Mouse (Mus musculus) cortical plate, adult 2 months (tissue): ENCODE measurements around the gene Esr1. TPM values are rescaled to one million over a fixed set of nuclear protein-coding genes. Genes with fewer than 3 reads are reported as not detected.

Experiments used
- H3K27ac ChIP-seq: fragments of 200-500 bp; 2 replicates; pipeline ENCODE4 v1.5.1; 2012; ENCODE audit warnings: low read length, control low read depth, inconsistent platforms; ENCODE audit not compliant: insufficient read depth
- H3K4me1 ChIP-seq: fragments of 200-500 bp; 2 replicates; pipeline ENCODE4 v1.6.1; 2011; ENCODE audit warnings: low read length; ENCODE audit not compliant: control insufficient read depth, insufficient read depth
- H3K4me3 ChIP-seq: fragments of 200-500 bp; 2 replicates; pipeline ENCODE4 v1.5.1; 2011; ENCODE audit warnings: mild to moderate bottlenecking, low read length, control low read depth; ENCODE audit not compliant: insufficient read depth
- CTCF ChIP-seq: fragments of 200-500 bp; IDR thresholded peaks from 2 replicates; pipeline ENCODE4 v1.5.1; 2011; ENCODE audit warnings: mild to moderate bottlenecking, control low read depth, low read length; ENCODE audit not compliant: insufficient read depth; ENCODE audit errors: extremely low read depth
- POLR2A ChIP-seq: fragments of 200-500 bp; IDR thresholded peaks from 2 replicates; pipeline ENCODE4 v1.6.1; 2011; ENCODE audit warnings: mild to moderate bottlenecking, low read length, control low read depth; ENCODE audit not compliant: insufficient read depth; ENCODE audit errors: extremely low read depth
- polyA plus RNA-seq: library from polyadenylated mRNA; depleted of rRNA; stranded (reverse); fragments of >200 nt; gene quantifications from 2 replicates; pipeline ENCODE4 v1.2.3, GENCODE M21; 2012

Gene Esr1
- polyA plus RNA-seq, 1 experiment: 0.65 TPM

DNA sequence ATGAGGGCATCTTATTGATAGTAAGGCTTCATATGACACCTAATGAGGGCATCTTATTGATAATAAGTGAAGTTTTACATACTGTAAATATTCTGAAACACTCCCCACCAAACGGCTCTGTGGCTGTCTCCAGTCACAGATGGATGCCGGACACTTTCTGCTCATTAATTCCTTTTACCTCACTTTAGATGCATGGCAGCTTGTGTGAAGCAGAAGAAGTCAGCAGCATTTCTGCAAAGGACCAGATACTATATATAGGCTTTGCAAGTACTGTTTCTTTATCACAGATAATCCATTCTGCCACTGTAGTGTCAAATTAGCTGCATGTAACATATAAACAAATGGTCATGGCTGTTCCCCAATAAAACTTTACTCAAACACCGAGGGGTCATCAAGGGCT is 274.1 kb downstream of the Esr1 start:
- H3K4me1 ChIP-seq: peaks cover 2% of the 10 kb centered on the region; the same call in 1 of the 2 replicates
- no peak overlapping the region for H3K4me3 ChIP-seq
- H3K27ac ChIP-seq: no peak overlapping the region
- TF ChIP-seq CTCF (no peak), POLR2A (no peak)

DNA sequence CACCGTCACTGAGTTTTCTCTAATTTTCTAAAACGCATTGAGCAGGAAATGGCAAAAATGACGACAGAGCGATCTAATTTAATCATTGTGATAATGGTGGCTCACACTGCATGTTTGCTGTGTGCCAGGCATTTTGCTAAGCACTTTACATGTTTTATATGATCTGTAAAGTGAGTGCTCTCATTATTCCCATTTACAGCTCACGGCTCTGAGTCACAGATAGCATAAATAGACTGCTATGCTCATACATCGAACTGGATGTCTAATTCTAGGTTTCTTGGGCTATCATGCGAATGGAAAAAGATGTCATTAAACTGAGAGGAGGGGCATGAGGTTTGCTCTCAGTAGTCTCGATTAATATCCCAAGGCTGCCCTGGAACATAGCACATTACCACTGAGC is 274.6 kb downstream of the Esr1 start:
- Histone ChIP-seq H3K4me3 (no peak overlapping the region), H3K4me1 (peaks cover 2% of the 10 kb centered on the region; the same call in 1 of the 2 replicates), H3K27ac (no peak overlapping the region)
- TF ChIP-seq CTCF: no peak
- TF ChIP-seq POLR2A: no peak

DNA sequence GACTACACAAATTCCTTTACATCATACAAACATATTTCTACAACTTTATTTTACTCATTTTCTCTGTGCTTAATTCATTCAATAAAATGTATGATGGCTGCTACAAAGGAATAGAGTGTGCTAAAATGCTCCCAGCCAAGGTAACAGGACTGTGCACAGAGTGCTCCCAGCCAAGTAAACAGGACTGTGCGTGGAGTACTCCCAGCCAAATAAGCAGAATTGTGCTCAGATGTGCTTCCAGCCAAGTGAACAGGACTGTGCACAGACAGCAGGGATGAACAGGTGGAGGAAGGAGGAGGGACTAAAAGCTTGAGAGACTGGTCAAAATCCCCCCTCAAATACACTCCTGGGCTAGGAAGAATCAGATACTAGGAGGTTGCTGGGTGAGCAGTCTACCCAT is 282.1 kb downstream of the Esr1 start:
- no peak overlapping the region for H3K4me3 ChIP-seq
- H3K4me1 ChIP-seq: no peaks in the 10 kb centered on the region
- no peak overlapping the region for H3K27ac ChIP-seq
- TF ChIP-seq POLR2A (no peak), CTCF (no peak)

DNA sequence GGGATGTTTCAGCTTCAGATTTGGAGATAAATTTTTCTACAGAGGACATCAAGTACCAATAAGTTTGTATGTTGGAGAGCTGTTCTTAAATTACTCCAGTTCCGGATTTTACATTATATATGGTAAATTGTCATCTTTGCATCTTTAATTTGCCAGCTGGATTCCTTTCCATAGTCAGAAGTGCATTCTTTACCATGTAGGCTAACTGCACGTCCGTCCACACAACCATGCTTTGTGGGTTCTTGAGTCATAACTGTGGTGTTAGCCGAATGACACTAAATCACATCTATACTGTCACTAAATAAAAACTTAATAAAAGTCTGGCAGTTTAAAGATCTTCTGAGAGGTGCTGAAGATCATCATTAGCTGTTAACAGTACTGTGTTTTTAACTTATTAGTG is 286.4 kb downstream of the Esr1 start:
- Histone ChIP-seq H3K4me3 (no peak overlapping the region), H3K4me1 (no peaks in the 10 kb centered on the region), H3K27ac (no peak overlapping the region)
- TF ChIP-seq CTCF: no peak
- no peak for TF ChIP-seq POLR2A

DNA sequence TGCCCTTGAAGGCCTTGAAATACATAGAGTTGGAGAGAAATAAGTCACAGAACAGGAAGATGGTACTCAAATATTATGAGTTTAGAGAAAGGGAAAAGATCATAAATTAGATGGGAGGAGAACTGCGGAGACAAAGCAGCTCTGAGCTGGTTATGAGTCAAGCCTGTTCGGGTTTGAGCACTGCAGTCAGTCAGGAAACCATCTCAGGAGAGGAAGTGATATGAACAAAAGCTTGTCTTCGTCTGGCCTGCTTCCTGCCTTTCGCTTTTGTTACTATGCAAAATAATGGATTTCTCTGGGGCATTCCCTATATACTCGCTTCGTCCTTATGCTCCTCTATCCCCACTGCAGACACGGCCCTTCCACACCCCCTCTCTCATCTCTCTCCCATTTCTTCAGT is 288.9 kb downstream of the Esr1 start:
- TF ChIP-seq POLR2A (no peak), CTCF (no peak)
- H3K27ac ChIP-seq: no peak overlapping the region
- H3K4me3 ChIP-seq: no peak overlapping the region
- H3K4me1 ChIP-seq: no peaks in the 10 kb centered on the region

DNA sequence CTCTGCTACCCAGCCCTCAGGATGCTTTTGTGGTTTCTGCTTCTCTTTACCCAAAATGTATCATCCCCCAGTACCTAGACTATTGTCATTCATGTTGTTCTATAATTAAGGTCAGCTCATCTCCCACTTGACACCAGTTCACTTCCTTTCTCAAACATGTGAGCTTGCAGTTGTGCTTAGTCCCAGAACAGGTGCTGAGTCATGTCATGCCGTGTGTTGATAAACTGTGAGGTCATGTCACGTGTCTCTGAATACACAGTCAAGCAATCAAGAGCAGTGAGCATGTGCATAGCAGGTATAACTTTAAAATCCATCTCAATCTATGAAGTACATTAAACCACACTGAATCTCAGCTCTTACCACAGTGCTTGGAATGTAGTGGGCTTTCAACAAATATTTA is 297.9 kb downstream of the Esr1 start:
- H3K4me3 ChIP-seq: no peak overlapping the region
- H3K4me1 ChIP-seq: no peaks in the 10 kb centered on the region
- H3K27ac ChIP-seq: no peak overlapping the region
- TF ChIP-seq CTCF (no peak), POLR2A (no peak)

DNA sequence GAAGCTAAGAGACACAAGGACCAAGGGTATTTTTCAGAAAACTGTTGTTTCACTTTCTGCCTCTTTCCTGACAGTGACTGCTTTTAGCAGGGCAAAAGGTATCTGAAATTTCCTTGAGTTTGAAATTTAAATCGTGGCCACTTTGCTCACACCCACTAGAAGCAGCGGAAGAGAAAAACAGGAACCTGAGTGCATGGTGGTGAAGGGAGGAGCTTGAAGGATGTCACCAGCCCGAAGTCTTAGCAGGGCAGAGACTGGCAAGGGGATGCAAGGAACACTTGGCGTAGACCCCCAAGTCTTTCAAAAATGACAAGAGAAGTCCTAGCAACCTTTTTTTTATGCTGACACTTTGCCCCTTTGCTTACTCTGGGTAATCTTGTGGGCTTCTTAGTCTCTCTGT is 299.1 kb downstream of the Esr1 start:
- no peak overlapping the region for H3K27ac ChIP-seq

DNA sequence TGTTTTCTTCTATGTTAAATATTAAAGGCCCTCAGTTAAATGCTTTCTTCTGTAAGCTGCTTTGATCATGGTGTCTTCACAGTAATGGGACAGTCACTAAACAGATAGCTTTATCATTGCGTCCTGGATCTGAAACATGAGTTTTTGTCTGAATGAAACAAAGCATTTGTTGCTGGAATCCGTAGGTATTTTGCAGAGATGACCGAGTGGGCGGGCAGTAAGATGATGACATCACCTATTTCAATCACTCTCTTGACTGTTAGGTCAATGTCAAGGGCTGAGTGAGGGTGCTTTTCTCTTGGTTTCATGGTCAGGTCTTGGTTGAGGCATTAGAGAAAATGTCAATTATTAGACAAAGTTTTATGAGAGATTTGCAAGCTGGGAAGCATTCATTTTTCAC is 307.7 kb downstream of the Esr1 start:
- TF ChIP-seq POLR2A: no peak
- TF ChIP-seq CTCF: no peak
- no peak overlapping the region for H3K4me3 ChIP-seq
- H3K4me1 ChIP-seq: no peaks in the 10 kb centered on the region
- H3K27ac ChIP-seq: no peak overlapping the region

More for the DNA sequence above, 299.1 kb downstream of the Esr1 start:
- TF ChIP-seq CTCF (no peak), POLR2A (no peak)
- no peaks in the 10 kb centered on the region for H3K4me1 ChIP-seq
- no peak overlapping the region for H3K4me3 ChIP-seq

DNA sequence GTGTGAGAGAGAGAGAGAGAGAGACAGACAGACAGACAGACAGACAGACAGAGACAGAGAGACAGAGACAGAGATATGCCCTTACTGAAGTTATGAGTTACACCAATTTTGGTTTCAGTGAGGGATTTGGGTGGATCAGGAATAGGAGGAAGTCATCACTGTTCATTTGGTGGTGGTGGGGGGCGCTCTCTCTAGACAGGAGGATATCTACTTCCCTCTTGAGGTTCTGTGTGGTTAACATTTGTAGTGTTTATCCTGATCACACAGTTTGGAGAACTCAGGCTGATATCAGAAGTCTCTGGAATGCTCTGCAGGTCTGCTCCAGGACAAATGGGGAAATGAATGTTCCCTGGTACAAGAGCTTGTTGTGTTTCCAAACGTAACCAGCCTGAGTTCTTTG is 312.2 kb downstream of the Esr1 start:
- no peak overlapping the region for H3K4me3 ChIP-seq
- no peaks in the 10 kb centered on the region; the same call in 1 of the 2 replicates for H3K4me1 ChIP-seq
- TF ChIP-seq CTCF (no peak), POLR2A (no peak)
- no peak overlapping the region for H3K27ac ChIP-seq

DNA sequence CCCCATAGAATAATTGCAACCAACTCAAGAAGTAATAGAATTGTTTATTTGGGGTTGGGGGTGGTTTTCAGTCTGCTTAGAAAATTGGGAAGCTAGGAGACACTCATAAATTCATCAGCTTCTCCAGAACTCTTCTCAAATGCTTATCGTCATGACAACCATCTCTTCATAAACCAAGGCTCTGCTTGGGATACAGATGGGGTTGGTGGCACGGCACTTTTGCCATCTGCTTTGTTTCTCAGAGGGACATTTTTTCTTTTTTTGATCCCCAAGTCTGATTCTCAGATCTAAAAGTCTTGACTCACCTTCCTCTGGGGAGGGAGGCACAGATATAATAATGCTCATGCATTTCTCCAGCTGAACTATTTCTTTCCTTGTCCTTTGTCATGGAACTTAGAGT is 313.0 kb downstream of the Esr1 start:
- Histone ChIP-seq H3K4me1 (no peaks in the 10 kb centered on the region; the same call in 1 of the 2 replicates), H3K4me3 (no peak overlapping the region), H3K27ac (peak overlapping the region; percentile 53; the same call in 1 of the 2 replicates)
- TF ChIP-seq POLR2A: no peak
- TF ChIP-seq CTCF: no peak
